Mouse (Mus musculus) C2C12 (cell line): ENCODE results near the gene BC004004.
"Not testable (repeated sequence)": the region's sequence is repeated elsewhere in the genome, so short reads cannot be mapped to it uniquely, and the experiment has no call there.

Experiments
- CEBPB ChIP-seq: IDR thresholded peaks from one replicate; pipeline ENCODE4 v1.6.1; 2011; ENCODE audit warnings: low read depth, mild to moderate bottlenecking, control low read depth, moderate library complexity
- CTCF ChIP-seq: IDR thresholded peaks from one replicate; pipeline ENCODE4 v1.5.1; 2011; ENCODE audit not compliant: control insufficient read depth, insufficient read depth, insufficient read length
- MAX ChIP-seq: IDR thresholded peaks from one replicate; pipeline ENCODE4 v1.6.1; 2011; ENCODE audit warnings: mild to moderate bottlenecking, control low read depth
- USF1 ChIP-seq: IDR thresholded peaks from one replicate; pipeline ENCODE4 v1.6.1; 2011; ENCODE audit warnings: low read depth, mild to moderate bottlenecking, control low read depth, moderate library complexity

- not testable (repeated sequence) for TF ChIP-seq MAX, CTCF, USF1, CEBPB
These were observed 13.8 kb upstream of the BC004004 start for GRCm38 (mm10) chr17:29254784-29255183.
